15 mouse cellular contexts compared by ENCODE assay signal in the genomic region with DNA sequence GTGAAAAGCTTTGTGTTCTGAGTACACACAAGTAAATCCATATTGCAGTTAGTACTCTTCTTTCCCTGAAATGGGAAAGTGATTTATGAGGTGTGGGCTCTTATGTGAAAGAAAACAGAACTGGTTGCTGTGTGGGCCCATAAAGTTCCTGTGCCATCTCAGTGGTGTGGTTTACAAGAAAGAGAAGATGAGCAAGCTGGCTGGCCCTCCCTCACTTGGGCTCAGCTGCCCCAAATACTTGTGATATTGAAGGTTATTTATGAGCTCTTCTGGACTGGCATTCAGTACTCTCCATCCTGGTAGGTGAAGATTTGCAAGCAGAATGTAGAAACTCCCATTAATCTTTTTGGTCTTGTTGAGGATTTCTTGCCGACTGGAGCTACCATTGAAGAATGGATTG.
"Had no signal": no experiment of that assay in that cellular context is flagged by ENCODE, and none has a peak within 500 bp of the region (broad histone marks: within the 10 kb centered on the region; RNA-seq: fewer than 3 reads in every experiment).

No protein-coding gene starts in this region.

- H3K4me2 ChIP-seq: liver, embryonic 11.5 days; liver, embryonic 15.5 days; midbrain, embryonic 12.5 days had no signal

- H3K27me3 ChIP-seq: liver, embryonic 15.5 days; megakaryocyte, embryonic 14.5 days; midbrain, embryonic 12.5 days had no signal

- H3K27ac ChIP-seq: layer of hippocampus, adult 2 months; limb, embryonic 10.5 days; liver, embryonic 15.5 days; macrophage; midbrain, embryonic 12.5 days had no signal

- H3K4me3 ChIP-seq: layer of hippocampus, adult 2 months; limb, embryonic 10.5 days; liver, embryonic 15.5 days; megakaryocyte, embryonic 14.5 days; midbrain, embryonic 12.5 days had no signal

- DNase-seq: kidney, adult 8-10 months; kidney, postnatal 10 days; kidney, postnatal 4 days; lung, adult 2 months; lung, postnatal 14 days; right cerebral cortex, postnatal 14 days; thymus, postnatal 36 days had no signal

- H3K36me3 ChIP-seq: limb, embryonic 10.5 days; liver, embryonic 15.5 days; midbrain, embryonic 12.5 days had no signal

- H3K9me3 ChIP-seq: limb, embryonic 10.5 days; liver, embryonic 15.5 days; megakaryocyte, embryonic 14.5 days; midbrain, embryonic 12.5 days had no signal

- H3K9ac ChIP-seq: liver, embryonic 15.5 days; midbrain, embryonic 12.5 days had no signal

- ATAC-seq: midbrain, embryonic 16.5 days had no signal

- H3K4me1 ChIP-seq: liver, embryonic 15.5 days had no signal
